Mouse (Mus musculus): ENCODE measurements at regions not wholly inside any gene's neighbourhood (a gene's known extent, or its start where the extent isn't known, plus 50 kb on each side); places are given as distances from the start of the nearest gene placed in this dataset.

DNA sequence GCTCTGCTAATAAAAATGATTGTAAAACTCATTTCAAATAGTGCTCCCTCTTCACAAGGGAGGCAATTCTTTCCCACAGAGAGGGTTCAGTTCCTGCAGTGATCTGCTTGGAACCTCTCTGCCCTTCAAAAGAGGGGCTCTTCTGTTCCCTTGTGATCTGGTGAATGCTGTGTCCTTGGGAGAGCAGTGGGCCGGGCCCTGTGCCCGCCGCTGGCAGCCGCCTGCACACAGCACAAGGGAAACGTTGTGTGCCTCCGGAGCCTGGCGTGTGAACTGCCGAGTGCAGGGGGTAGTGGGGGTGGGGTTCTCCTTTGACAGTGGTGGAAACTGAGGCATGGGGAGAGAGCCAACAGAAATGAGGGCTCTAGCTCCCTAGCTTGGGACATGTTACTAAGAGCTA, 54.4 kb upstream of the Csrp1 start:
- DNase-seq = no peak

DNA sequence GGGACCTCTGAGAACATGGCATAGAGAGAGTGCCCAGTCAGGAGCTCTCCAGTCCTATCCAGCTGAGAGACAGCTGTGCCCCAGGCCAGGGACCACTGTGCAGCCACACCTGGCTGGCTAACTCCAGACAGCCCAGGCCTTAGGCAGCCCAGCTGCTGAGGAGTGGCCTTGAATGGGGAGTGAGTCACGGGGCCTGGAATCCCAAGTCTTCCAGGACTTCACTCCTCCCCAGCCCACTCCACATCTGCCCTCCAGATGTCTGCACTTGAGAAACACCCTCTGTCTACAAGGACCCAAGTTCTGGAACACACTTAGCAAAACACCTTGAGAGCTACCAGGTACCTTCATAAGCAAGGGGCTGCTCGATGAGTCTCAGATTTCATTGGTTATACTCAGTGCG, 51.5 kb upstream of the Csrp1 start:
- DNase-seq = no peak

- no peak for DNase-seq
Measured at GRCm38 (mm10) chr1:135668951-135669350, 50.9 kb upstream of the Csrp1 start.

DNA sequence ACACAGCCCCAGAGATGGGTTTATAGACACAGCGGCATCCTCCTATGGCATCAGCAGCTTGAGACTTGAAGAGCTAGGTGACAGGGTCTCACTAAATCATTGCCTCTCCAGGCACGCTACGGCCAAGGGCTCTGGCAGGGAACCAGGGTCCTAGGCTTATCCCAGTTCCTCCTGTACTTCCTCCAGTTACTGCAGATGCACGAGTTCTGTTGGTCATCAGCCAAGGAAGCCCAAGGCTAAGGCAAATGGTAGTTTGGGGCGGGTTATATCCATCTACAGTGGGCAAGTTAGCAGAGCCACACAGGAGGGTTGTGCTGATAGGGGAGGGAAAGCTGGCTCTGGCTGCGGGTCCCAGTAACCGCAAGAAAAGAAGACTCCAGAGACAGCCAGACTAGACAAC, 50.1 kb upstream of the Csrp1 start:
- DNase-seq = peak; percentile 66 to 72
